Mouse (Mus musculus): Measurements from ENCODE around the gene Crebrf. TPM values are rescaled to one million over a fixed set of nuclear protein-coding genes. Genes with fewer than 3 reads are reported as not detected.
A peak's percentile ranks its signal among the peaks of the same experiment; 100 is the strongest.

The Crebrf gene
- polyA plus RNA-seq, 1 experiment from 2014 or later: 10.6 TPM

GRCm38 (mm10) chr17:26701565-26701964 lies 13.9 kb upstream of the Crebrf start:
- Histone ChIP-seq H3K27me3 (replicated peaks; ENCODE audit: control insufficient read depth, insufficient read depth, low read length) (no peaks in the 10 kb centered on the region), H3K4me3 (ENCODE audit: low read length) (no peak overlapping the region), H3K36me3 (ENCODE audit: control insufficient read depth, insufficient read depth, low read length) (peaks cover 30% of the 10 kb centered on the region), H3K27ac (ENCODE audit: low read depth, low read length) (no peak overlapping the region), H3K4me1 (ENCODE audit: control insufficient read depth, insufficient read depth, low read depth, low read length) (no peaks in the 10 kb centered on the region; the same call in 1 of the 2 replicates), H3K9me3 (ENCODE audit: control insufficient read depth, low read length) (no peaks in the 10 kb centered on the region), H3K9ac (ENCODE audit: low read depth, low read length) (no peak overlapping the region), H3K4me2 (ENCODE audit: low read length) (no peak overlapping the region)
- 73% methylated on average over 13 of the region's 13 CpGs for WGBS
- ATAC-seq: no peak

GRCm38 (mm10) chr17:26702621-26703020 lies 12.8 kb upstream of the Crebrf start:
- 89% methylated on average over 4 of the region's 4 CpGs for WGBS
- ATAC-seq: no peak
- Histone ChIP-seq H3K4me2 (ENCODE audit: low read length) (no peak overlapping the region), H3K27me3 (replicated peaks; ENCODE audit: control insufficient read depth, insufficient read depth, low read length) (no peaks in the 10 kb centered on the region), H3K36me3 (ENCODE audit: control insufficient read depth, insufficient read depth, low read length) (peaks cover 24% of the 10 kb centered on the region), H3K9me3 (ENCODE audit: control insufficient read depth, low read length) (no peaks in the 10 kb centered on the region), H3K4me3 (ENCODE audit: low read length) (no peak overlapping the region), H3K9ac (ENCODE audit: low read depth, low read length) (no peak overlapping the region), H3K4me1 (ENCODE audit: control insufficient read depth, insufficient read depth, low read depth, low read length) (no peaks in the 10 kb centered on the region; the same call in 1 of the 2 replicates), H3K27ac (ENCODE audit: low read depth, low read length) (no peak overlapping the region)

- no peaks in the 10 kb centered on the region for H3K9me3 ChIP-seq (ENCODE audit: control insufficient read depth, low read length)
- H3K27ac ChIP-seq (ENCODE audit: low read depth, low read length): no peak overlapping the region
- H3K4me3 ChIP-seq (ENCODE audit: low read length): no peak overlapping the region
- H3K36me3 ChIP-seq (ENCODE audit: control insufficient read depth, insufficient read depth, low read length): peaks cover 18% of the 10 kb centered on the region
- ATAC-seq: no peak
- 90% methylated on average over 4 of the region's 4 CpGs for WGBS
- H3K9ac ChIP-seq (ENCODE audit: low read depth, low read length): no peak overlapping the region
- H3K4me2 ChIP-seq (ENCODE audit: low read length): no peak overlapping the region
- no peaks in the 10 kb centered on the region; the same call in 1 of the 2 replicates for H3K4me1 ChIP-seq (ENCODE audit: control insufficient read depth, insufficient read depth, low read depth, low read length)
- H3K27me3 ChIP-seq (replicated peaks; ENCODE audit: control insufficient read depth, insufficient read depth, low read length): no peaks in the 10 kb centered on the region
Measured at GRCm38 (mm10) chr17:26703671-26704070, 11.8 kb upstream of the Crebrf start.

GRCm38 (mm10) chr17:26705463-26706359 lies 9.7 kb upstream of the Crebrf start:
- H3K27ac ChIP-seq (ENCODE audit: low read depth, low read length): no peak overlapping the region
- no peaks in the 10 kb centered on the region for H3K9me3 ChIP-seq (ENCODE audit: control insufficient read depth, low read length)
- no peak overlapping the region for H3K4me3 ChIP-seq (ENCODE audit: low read length)
- no peak overlapping the region for H3K9ac ChIP-seq (ENCODE audit: low read depth, low read length)
- H3K4me1 ChIP-seq (ENCODE audit: control insufficient read depth, insufficient read depth, low read depth, low read length): peaks cover 10% of the 10 kb centered on the region
- no peak overlapping the region for H3K4me2 ChIP-seq (ENCODE audit: low read length)
- H3K27me3 ChIP-seq (replicated peaks; ENCODE audit: control insufficient read depth, insufficient read depth, low read length): no peaks in the 10 kb centered on the region
- 75% methylated on average over 11 of the region's 11 CpGs for WGBS
- ATAC-seq: peak; percentile 66
- peaks cover 3% of the 10 kb centered on the region for H3K36me3 ChIP-seq (ENCODE audit: control insufficient read depth, insufficient read depth, low read length)

- no peak for ATAC-seq
- WGBS: 75% methylated on average over 7 of the region's 7 CpGs
- H3K4me3 ChIP-seq (ENCODE audit: low read length): no peak overlapping the region
- H3K27ac ChIP-seq (ENCODE audit: low read depth, low read length): no peak overlapping the region
- no peaks in the 10 kb centered on the region for H3K9me3 ChIP-seq (ENCODE audit: control insufficient read depth, low read length)
- H3K4me2 ChIP-seq (ENCODE audit: low read length): no peak overlapping the region
- H3K36me3 ChIP-seq (ENCODE audit: control insufficient read depth, insufficient read depth, low read length): peaks cover 3% of the 10 kb centered on the region
- H3K9ac ChIP-seq (ENCODE audit: low read depth, low read length): no peak overlapping the region
- peaks cover 10% of the 10 kb centered on the region for H3K4me1 ChIP-seq (ENCODE audit: control insufficient read depth, insufficient read depth, low read depth, low read length)
- H3K27me3 ChIP-seq (replicated peaks; ENCODE audit: control insufficient read depth, insufficient read depth, low read length): no peaks in the 10 kb centered on the region
Measured at GRCm38 (mm10) chr17:26707066-26707465, 8.4 kb upstream of the Crebrf start.

- peaks cover 10% of the 10 kb centered on the region for H3K4me1 ChIP-seq (ENCODE audit: control insufficient read depth, insufficient read depth, low read depth, low read length)
- no peak overlapping the region for H3K4me2 ChIP-seq (ENCODE audit: low read length)
- no peak for ATAC-seq
- no peak overlapping the region for H3K4me3 ChIP-seq (ENCODE audit: low read length)
- H3K9me3 ChIP-seq (ENCODE audit: control insufficient read depth, low read length): no peaks in the 10 kb centered on the region
- H3K9ac ChIP-seq (ENCODE audit: low read depth, low read length): no peak overlapping the region
- H3K27ac ChIP-seq (ENCODE audit: low read depth, low read length): no peak overlapping the region
- H3K36me3 ChIP-seq (ENCODE audit: control insufficient read depth, insufficient read depth, low read length): peaks cover 3% of the 10 kb centered on the region
- H3K27me3 ChIP-seq (replicated peaks; ENCODE audit: control insufficient read depth, insufficient read depth, low read length): no peaks in the 10 kb centered on the region
Measured at GRCm38 (mm10) chr17:26708499-26708898, 7.0 kb upstream of the Crebrf start.

GRCm38 (mm10) chr17:26708993-26709590 lies 6.4 kb upstream of the Crebrf start:
- no peak overlapping the region for H3K4me3 ChIP-seq (ENCODE audit: low read length)
- H3K27me3 ChIP-seq (replicated peaks; ENCODE audit: control insufficient read depth, insufficient read depth, low read length): no peaks in the 10 kb centered on the region
- WGBS: 30% methylated on average over 9 of the region's 9 CpGs
- H3K9ac ChIP-seq (ENCODE audit: low read depth, low read length): peak overlapping the region; percentile 13; the same call in 1 of the 2 replicates
- no peak for ATAC-seq
- peak overlapping the region; percentile 54 for H3K27ac ChIP-seq (ENCODE audit: low read depth, low read length)
- H3K36me3 ChIP-seq (ENCODE audit: control insufficient read depth, insufficient read depth, low read length): peaks cover 3% of the 10 kb centered on the region
- peaks cover 10% of the 10 kb centered on the region for H3K4me1 ChIP-seq (ENCODE audit: control insufficient read depth, insufficient read depth, low read depth, low read length)
- H3K4me2 ChIP-seq (ENCODE audit: low read length): peak overlapping the region; percentile 29
- no peaks in the 10 kb centered on the region for H3K9me3 ChIP-seq (ENCODE audit: control insufficient read depth, low read length)

GRCm38 (mm10) chr17:26710049-26710448 lies 5.4 kb upstream of the Crebrf start:
- Histone ChIP-seq H3K27ac (ENCODE audit: low read depth, low read length) (no peak overlapping the region), H3K4me3 (ENCODE audit: low read length) (no peak overlapping the region), H3K9me3 (ENCODE audit: control insufficient read depth, low read length) (no peaks in the 10 kb centered on the region), H3K4me2 (ENCODE audit: low read length) (no peak overlapping the region), H3K4me1 (ENCODE audit: control insufficient read depth, insufficient read depth, low read depth, low read length) (peaks cover 12% of the 10 kb centered on the region), H3K9ac (ENCODE audit: low read depth, low read length) (no peak overlapping the region), H3K27me3 (replicated peaks; ENCODE audit: control insufficient read depth, insufficient read depth, low read length) (no peaks in the 10 kb centered on the region), H3K36me3 (ENCODE audit: control insufficient read depth, insufficient read depth, low read length) (no peaks in the 10 kb centered on the region)
- 43% methylated on average over 6 of the region's 6 CpGs for WGBS
- ATAC-seq: no peak

- H3K9ac ChIP-seq (ENCODE audit: low read depth, low read length): peak overlapping the region; percentile 83
- peak overlapping the region; percentile 75 for H3K4me2 ChIP-seq (ENCODE audit: low read length)
- H3K27me3 ChIP-seq (replicated peaks; ENCODE audit: control insufficient read depth, insufficient read depth, low read length): no peaks in the 10 kb centered on the region
- H3K4me1 ChIP-seq (ENCODE audit: control insufficient read depth, insufficient read depth, low read depth, low read length): peaks cover 2% of the 10 kb centered on the region; the same call in 1 of the 2 replicates
- peak overlapping the region; percentile 88 for H3K27ac ChIP-seq (ENCODE audit: low read depth, low read length)
- WGBS: under 1% methylated on average over 48 of the region's 75 CpGs
- ATAC-seq: peak; percentile 98
- peak overlapping the region; percentile 94 for H3K4me3 ChIP-seq (ENCODE audit: low read length)
- no peaks in the 10 kb centered on the region for H3K36me3 ChIP-seq (ENCODE audit: control insufficient read depth, insufficient read depth, low read length)
- no peaks in the 10 kb centered on the region for H3K9me3 ChIP-seq (ENCODE audit: control insufficient read depth, low read length)
Measured at GRCm38 (mm10) chr17:26715916-26716717, 667 bp downstream of the Crebrf start.
